In the genomic region with DNA sequence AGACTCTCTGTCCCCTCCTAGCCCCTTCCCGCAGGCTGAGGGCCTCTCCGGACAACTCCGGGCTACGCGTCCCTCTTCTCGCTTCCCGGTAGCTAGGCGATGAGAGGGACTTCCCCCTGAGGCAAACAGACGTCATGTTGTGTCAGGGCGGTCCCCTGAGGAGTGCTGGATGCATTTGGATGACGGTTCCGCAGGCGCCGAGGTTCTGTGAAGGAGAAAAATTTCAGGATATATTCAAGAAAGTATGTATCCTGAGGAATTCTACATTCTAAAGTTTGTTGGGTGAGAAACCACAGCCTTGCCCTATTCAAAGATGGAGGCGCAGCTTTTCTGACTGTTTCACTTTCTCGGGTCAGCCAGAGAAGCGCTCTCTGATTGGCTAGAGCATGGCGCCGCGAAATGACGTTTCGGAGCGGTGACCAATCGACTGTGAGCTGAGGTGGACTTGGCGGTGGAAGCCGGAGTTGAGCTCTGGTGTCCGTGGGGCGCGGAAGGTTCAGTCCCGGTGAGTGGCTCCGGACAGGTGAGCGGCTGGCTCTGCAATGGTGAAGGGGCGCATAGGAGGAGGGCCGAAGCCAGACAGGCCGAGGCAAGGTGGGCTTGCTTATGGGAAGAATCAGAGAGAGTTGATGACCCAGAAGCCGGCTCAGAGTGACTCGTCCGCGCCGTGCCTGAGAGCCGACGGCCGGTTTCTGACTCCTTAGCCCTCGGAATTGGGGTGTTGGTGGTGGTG, we compare ENCODE assay signal across 7 mouse cellular contexts. TPM values are rescaled to one million over a fixed set of nuclear protein-coding genes. Genes with fewer than 3 reads are reported as not detected.
A peak's percentile ranks its signal among the peaks of the same experiment; 100 is the strongest.
DNase-seq lines count a peak whose midpoint lies in the region; ATAC-seq lines count a peak whose summit lies in the region.

Gene Sec23b, plus strand, starts transcription at position 410 of the 733 bp plus-strand sequence.

- peak within 1 kb of the TSS; percentile 78 for H3K27ac ChIP-seq in embryonic facial prominence, embryonic 11.5 days (replicated peaks; ENCODE audit: low read depth, low read length)
- peak within 1 kb of the TSS; percentile 91 for H3K27ac ChIP-seq in limb, embryonic 10.5 days
- peak within 1 kb of the TSS; percentile 74 for H3K27ac ChIP-seq in midbrain, embryonic 13.5 days

- no peaks in the 10 kb centered on the region for H3K27me3 ChIP-seq in embryonic facial prominence, embryonic 11.5 days (ENCODE audit: control insufficient read depth, insufficient read depth, low read length)
- H3K27me3 ChIP-seq in limb, embryonic 10.5 days (ENCODE audit: low read depth, poor library complexity, severe bottlenecking), result no peaks in the 10 kb centered on the region
- H3K27me3 ChIP-seq in midbrain, embryonic 13.5 days, result no peaks in the 10 kb centered on the region

- peak within 1 kb of the TSS; percentile 61 for H3K4me2 ChIP-seq in embryonic facial prominence, embryonic 11.5 days (ENCODE audit: low read depth, low read length)
- H3K4me2 ChIP-seq in midbrain, embryonic 13.5 days (replicated peaks), result peak within 1 kb of the TSS; percentile 67

- no peaks in the 10 kb centered on the region for H3K9me3 ChIP-seq in embryonic facial prominence, embryonic 11.5 days (replicated peaks; ENCODE audit: control insufficient read depth, low read length)
- no peaks in the 10 kb centered on the region for H3K9me3 ChIP-seq in limb, embryonic 10.5 days (replicated peaks)
- no peaks in the 10 kb centered on the region for H3K9me3 ChIP-seq in midbrain, embryonic 13.5 days

- H3K4me3 ChIP-seq in embryonic facial prominence, embryonic 11.5 days (ENCODE audit: low read depth, low read length), result peak within 1 kb of the TSS; percentile 75
- H3K4me3 ChIP-seq in limb, embryonic 10.5 days, result peak within 1 kb of the TSS; percentile 75
- H3K4me3 ChIP-seq in midbrain, embryonic 13.5 days (replicated peaks), result peak within 1 kb of the TSS; percentile 81

- peak; percentile 96 for ATAC-seq in embryonic facial prominence, embryonic 11.5 days (replicated peaks; ENCODE audit: insufficient number of reproducible peaks, low FRiP score, low TSS enrichment, low read depth)
- ATAC-seq in granulocyte monocyte progenitor cell, adult 5-6 weeks (replicated peaks; ENCODE audit: poor library complexity, severe bottlenecking), result peak; percentile 93
- peak; percentile 99 for ATAC-seq in midbrain, embryonic 13.5 days

- under 1% methylated on average over 44 of the region's 44 CpGs for WGBS in embryonic facial prominence, embryonic 11.5 days
- WGBS in limb, embryonic 10.5 days, result under 1% methylated on average over 44 of the region's 44 CpGs
- under 1% methylated on average over 44 of the region's 44 CpGs for WGBS in midbrain, embryonic 13.5 days

- peak within 1 kb of the TSS; percentile 77 for H3K9ac ChIP-seq in embryonic facial prominence, embryonic 11.5 days (replicated peaks; ENCODE audit: low read length)
- peak within 1 kb of the TSS; percentile 76 for H3K9ac ChIP-seq in midbrain, embryonic 13.5 days (replicated peaks)

- H3K36me3 ChIP-seq in embryonic facial prominence, embryonic 11.5 days (replicated peaks; ENCODE audit: control insufficient read depth, insufficient read depth, low read depth, low read length), result no peaks in the 10 kb centered on the region
- H3K36me3 ChIP-seq in limb, embryonic 10.5 days, result peaks cover 17% of the 10 kb centered on the region
- peaks cover 8% of the 10 kb centered on the region for H3K36me3 ChIP-seq in midbrain, embryonic 13.5 days

- peaks cover 3% of the 10 kb centered on the region; the same call in 1 of the 2 replicates for H3K4me1 ChIP-seq in embryonic facial prominence, embryonic 11.5 days (ENCODE audit: control insufficient read depth, insufficient read depth, low read length)
- peaks cover 5% of the 10 kb centered on the region for H3K4me1 ChIP-seq in limb, embryonic 10.5 days
- H3K4me1 ChIP-seq in midbrain, embryonic 13.5 days (replicated peaks), result peaks cover 20% of the 10 kb centered on the region

- peak; percentile 98 for DNase-seq in adrenal gland, postnatal 14 days
- peak; percentile 96 for DNase-seq in embryonic facial prominence, embryonic 11.5 days (ENCODE audit: low spot score)
- DNase-seq in kidney, adult 11 months, result peak; percentile 98
- DNase-seq in limb, embryonic 10.5 days (ENCODE audit: low spot score), result peak; percentile 91
- peak; percentile 85 for DNase-seq in spleen, adult 12 weeks (ENCODE audit: low spot score)

RNA-seq across cellular contexts. Expression of gene Sec23b, which starts in this region (rescaled TPM):
- 58.8 and 74.1 TPM in 2 replicates for total RNA-seq in adrenal gland, postnatal 14 days (2021)
- polyA plus RNA-seq in embryonic facial prominence, embryonic 11.5 days (2014; fragmentation: Nextera tagmentation; extraction: Ambion mirVana), result 103 and 105 TPM in 2 replicates
- 56.9 and 79.4 TPM in 2 replicates for total RNA-seq in granulocyte monocyte progenitor cell, adult 5-6 weeks (2014; fragmentation: Nextera tagmentation)
- total RNA-seq in granulocyte monocyte progenitor cell, adult 5-6 weeks (2017), result 120 and 130 TPM in 2 replicates
- polyA plus RNA-seq in limb, embryonic 10.5 days (2016; fragmentation: Nextera tagmentation; extraction: Ambion mirVana), result 105 and 112 TPM in 2 replicates
- 81.1 and 88.0 TPM in 2 replicates for polyA plus RNA-seq in midbrain, embryonic 13.5 days (2015; fragmentation: Nextera tagmentation; extraction: Ambion mirVana)

Comparison
In these comparisons a context has a peak if more than half of its experiments do, and no peak if none do; other contexts are left out.
1. Peak in every context shown above with its lines: DNase-seq, ATAC-seq, H3K4me3 ChIP-seq and H3K27ac ChIP-seq.